Mouse (Mus musculus): ENCODE results near the gene Mia.

The Mia gene

DNA sequence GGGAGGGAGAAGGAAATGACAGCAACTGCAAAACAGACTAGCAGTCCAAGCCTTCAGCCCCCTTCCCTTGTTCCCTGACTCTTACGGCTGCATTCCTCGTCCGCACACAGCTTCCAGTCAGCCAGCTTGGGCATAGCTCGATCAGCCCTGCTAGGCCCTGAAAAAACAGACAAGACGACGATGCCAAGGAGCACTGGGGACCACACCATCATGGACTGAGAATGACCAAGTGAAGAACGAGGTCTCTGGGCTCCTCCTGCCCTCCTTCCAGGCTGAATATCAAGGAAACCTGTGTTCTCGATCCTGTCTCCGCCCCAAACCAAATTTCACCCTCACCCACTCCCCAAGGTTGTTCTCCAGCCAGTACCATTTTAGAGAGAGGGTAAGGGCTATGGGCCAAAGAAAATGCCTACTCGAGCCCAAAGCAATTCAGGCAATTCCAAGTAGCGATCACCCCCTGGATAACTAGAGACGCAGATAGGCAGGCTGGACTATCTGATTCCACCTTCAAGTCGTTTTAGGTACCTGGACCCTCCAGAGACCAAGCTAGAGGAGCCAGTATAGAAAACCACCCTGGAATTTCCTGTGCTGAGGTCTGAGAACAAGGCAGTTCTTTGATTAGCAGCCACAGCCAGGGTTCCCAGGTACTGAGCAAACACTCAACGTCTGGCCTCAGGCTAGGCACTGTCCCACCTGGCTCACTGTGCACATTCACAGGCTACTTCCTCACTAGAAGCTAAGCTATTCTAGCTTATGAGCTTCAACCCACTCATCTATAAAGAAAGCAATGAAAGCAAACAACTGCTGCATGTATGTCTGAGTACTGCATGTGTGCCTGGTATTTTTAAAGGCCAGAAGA is at the start of gene Mia, which contains the start of gene Gm21983:
Gene Mia, minus strand, starts transcription at position 321 of the 859 bp plus-strand sequence.
Gene Gm21983, minus strand, starts transcription at position 250 of the 859 bp plus-strand sequence.
- DNase-seq (ENCODE audit: low spot score in 2 of 2) = no peak

- no peak for DNase-seq (ENCODE audit: low spot score in 2 of 2)
Measured at GRCm38 (mm10) chr7:27228865-27229264, 47.9 kb upstream of the Mia start.

DNA sequence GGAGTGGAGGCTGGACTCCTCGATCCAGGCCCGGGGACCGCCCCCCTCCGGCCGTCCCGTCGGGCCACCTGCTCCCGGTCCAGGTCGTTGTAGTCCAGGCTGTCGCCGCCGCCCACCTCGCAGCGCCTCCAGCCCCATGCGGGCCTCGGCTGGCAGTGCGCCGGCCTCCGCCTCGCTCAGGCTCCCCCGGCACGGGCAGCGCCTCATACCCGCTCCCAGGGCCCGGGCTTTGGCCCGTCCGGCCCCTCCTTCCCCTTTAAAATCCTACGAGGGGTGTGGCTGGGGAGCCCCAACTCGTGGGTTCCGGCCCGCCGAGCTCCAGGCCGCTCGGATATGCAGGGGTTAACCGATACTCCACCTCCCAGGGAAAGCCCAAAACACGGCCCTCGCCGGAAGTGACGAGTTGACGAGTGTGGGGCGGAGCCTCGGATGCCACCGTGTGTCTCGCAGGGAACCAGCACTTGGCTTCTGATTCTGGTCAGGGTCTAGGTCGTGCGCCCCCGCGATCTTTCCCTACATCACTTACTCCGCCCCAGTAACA is 47.4 kb upstream of the Mia start, which contains the start of gene Itpkc:
Gene Itpkc, minus strand, starts transcription at position 381 of the 541 bp plus-strand sequence.
- peak; percentile 91 to 93 for DNase-seq (ENCODE audit: low spot score in 2 of 2)

- DNase-seq (ENCODE audit: low spot score in 2 of 2) = no peak
Measured at GRCm38 (mm10) chr7:27227676-27228075, 46.7 kb upstream of the Mia start.

DNA sequence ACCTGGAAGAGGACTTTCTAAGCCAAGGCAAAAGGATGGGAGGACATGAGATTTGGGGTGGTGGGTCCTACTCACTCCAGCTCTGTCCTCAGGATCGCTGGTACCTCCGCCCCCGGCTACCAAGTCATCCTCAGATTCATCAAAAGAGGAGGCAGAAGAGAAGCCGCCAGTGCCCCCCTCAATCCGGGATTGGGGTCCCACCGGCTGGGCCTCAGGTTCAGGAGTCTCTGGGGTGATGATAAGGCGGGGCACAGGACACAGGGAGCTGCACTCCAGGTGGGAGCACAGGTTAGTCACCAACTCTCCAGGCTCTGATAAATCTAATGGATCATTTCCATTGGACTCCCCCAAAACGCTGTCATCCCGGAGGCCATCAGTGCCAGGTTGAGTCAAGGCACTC is 46.3 kb upstream of the Mia start:
- DNase-seq (ENCODE audit: low spot score in 2 of 2) = no peak

- peak; percentile 26 to 34 for DNase-seq (ENCODE audit: low spot score in 2 of 2)
Measured at GRCm38 (mm10) chr7:27224877-27225575, 44.1 kb upstream of the Mia start.

DNA sequence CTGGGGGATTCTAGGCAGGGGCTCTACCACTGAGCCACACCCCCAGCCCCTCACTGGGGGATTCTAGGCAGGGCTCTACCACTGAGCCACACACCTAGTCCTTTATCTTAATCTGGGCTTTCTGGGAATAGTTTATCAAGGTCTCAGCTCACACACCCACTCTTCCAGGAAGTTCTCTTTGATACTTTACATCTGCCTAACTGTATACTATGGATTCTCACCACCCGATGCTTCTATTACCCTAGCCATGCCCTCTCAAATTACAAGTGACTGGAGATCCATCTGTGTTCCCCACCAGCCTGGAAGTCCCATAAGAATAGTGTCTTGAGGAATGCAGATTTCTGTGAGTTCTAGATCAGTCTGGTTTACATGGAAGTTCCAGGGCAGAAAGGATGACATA is 41.6 kb upstream of the Mia start:
- no peak for DNase-seq (ENCODE audit: low spot score in 2 of 2)

- no peak for DNase-seq (ENCODE audit: low spot score in 2 of 2)
Measured at GRCm38 (mm10) chr7:27221939-27222338, 41.0 kb upstream of the Mia start.

- DNase-seq (ENCODE audit: low spot score in 2 of 2) = no peak
Measured at GRCm38 (mm10) chr7:27219937-27220336, 39.0 kb upstream of the Mia start.

DNA sequence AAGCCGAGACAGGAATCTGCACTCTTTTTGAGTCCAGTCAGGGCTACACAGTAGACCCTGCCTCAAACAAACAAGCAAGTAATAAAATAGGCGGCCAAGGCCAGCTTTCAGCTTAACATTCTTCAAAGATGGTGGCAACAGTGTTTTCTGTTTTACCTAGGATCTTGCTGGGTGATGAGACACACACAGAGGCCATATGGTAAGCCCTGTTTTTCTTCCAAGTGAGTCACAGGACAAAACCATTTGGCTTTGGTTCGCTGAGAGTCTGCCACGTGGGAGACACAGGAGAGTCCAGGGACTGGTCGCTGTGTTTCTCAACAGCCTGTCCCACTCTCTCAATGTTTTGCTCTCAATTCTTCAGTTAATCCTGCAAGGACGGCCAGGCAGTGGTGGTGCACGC is 37.6 kb upstream of the Mia start:
- DNase-seq (ENCODE audit: low spot score in 2 of 2) = no peak

- DNase-seq (ENCODE audit: low spot score in 2 of 2) = no peak
Measured at GRCm38 (mm10) chr7:27212626-27213025, 31.7 kb upstream of the Mia start.

GRCm38 (mm10) chr7:27203730-27204449 is 22.9 kb upstream of the Mia start:
- DNase-seq (ENCODE audit: low spot score in 2 of 2) = no peak

GRCm38 (mm10) chr7:27198779-27199178 is 17.8 kb upstream of the Mia start:
- DNase-seq (ENCODE audit: low spot score in 2 of 2) = no peak

- DNase-seq (ENCODE audit: low spot score in 2 of 2) = peak in 1 of 2 experiments; percentile 33
Measured at GRCm38 (mm10) chr7:27198355-27198754, 17.4 kb upstream of the Mia start.

DNA sequence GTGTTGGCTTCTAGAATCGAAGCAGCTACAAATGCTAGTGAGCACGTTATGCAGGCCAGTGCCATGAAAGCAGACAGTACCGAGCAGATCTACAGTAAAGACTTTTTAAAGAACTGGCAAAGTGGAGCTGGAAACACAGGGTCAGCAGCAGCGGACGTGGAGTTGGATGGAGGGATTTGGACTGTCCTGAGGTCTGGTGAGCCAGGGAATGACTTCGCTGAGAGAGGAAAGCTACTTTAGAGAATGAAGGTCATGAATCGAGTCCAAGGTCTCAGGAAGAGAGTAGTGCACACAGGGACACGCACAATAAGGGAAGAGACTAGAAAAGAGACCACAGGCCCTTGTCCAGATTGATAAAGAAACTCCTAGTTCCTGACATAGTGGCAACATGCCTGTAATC is 16.7 kb upstream of the Mia start:
- no peak for DNase-seq (ENCODE audit: low spot score in 2 of 2)

GRCm38 (mm10) chr7:27197136-27197535 is 16.2 kb upstream of the Mia start:
- no peak for DNase-seq (ENCODE audit: low spot score in 2 of 2)

- peak; percentile 99 to 100 for DNase-seq (ENCODE audit: low spot score in 2 of 2)
Measured at GRCm38 (mm10) chr7:27195681-27196611, 15.0 kb upstream of the Mia start, which contains the start of the genes BC024978 and Snrpa. Gene BC024978 (plus strand): TSS chr7:27195781. Gene Snrpa (minus strand): TSS chr7:27196271.

DNA sequence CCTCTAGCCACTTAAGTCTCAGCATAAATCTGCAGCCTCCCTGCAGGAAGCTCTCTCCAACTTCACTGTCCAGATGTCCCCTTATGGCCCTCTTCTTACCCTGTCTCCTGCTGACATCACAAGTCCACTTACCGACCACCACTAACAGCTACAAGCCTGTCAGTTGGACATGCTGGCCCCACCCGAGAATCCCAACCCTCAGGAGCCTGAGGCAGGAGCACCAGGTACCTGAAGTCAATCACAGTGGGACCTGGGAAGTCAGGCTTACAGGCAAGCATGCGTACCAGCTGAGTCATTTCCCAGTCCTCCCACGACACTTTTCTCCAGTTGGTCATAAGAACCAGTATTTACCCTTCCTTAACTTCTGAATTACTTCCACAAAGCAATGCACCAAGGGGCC is 12.8 kb upstream of the Mia start:
- DNase-seq (ENCODE audit: low spot score in 2 of 2) = no peak

GRCm38 (mm10) chr7:27192434-27192833 is 11.5 kb upstream of the Mia start:
- no peak for DNase-seq (ENCODE audit: low spot score in 2 of 2)

DNA sequence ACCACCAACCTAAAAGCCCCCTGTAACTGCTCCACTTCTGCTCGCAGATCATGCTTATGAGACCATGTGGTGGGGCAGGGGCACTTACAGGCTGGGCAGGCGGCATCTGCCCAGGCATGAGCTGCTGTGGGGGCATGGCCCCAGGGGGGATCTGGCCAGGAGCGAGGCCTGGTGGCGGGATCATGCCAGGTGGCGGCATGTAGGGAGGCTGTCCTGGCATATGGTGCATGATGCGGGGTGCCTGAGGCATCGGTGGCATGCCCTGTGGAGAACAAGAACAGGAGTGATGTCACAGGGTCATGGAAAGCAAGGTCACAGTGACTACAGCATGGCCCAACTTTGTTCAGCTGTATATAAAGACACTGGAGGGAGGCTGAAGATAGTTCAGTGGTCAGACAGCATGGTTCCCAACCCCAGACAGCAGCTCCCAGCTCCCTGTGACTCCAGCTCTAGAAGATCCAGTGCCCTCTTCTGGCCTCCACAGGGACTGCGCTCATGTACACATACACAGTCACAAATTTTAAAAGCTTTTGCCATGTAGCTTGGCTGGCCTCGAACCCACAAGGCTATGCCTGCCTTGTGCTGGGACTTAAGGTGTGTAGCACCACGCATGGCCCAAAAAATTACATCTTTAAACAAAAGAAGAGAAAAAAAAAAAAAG is 8.4 kb upstream of the Mia start:
- no peak for DNase-seq (ENCODE audit: low spot score in 2 of 2)
